Mouse (Mus musculus): Measurements from ENCODE around the gene Gns.

GRCm38 (mm10) chr10:121391901-121392300 is 27.0 kb downstream of the Gns start:
- TF ChIP-seq GATA1 (IDR thresholded peaks at IDR 0.05; ENCODE audit: borderline replicate concordance, low read length) = no peak
- TF ChIP-seq FLI1 (IDR thresholded peaks at IDR 0.05; ENCODE audit: low read length) = no peak

Data from megakaryocyte, embryonic 14.5 days (primary cell).